Mouse (Mus musculus) CH12F3 (cell line): ENCODE measurements at regions not wholly inside any gene's neighbourhood (a gene's known extent, or its start where the extent isn't known, plus 50 kb on each side); places are given as distances from the start of the nearest gene placed in this dataset.

ENCODE experiments used
- in situ Hi-C: fragments of 300-500 bp; cut with MboI; formaldehyde crosslinking; loops from 2 replicates; pipeline ENCODE4 v1.14.3; 2020; ENCODE audit warnings: low sequenced_read_pairs

DNA sequence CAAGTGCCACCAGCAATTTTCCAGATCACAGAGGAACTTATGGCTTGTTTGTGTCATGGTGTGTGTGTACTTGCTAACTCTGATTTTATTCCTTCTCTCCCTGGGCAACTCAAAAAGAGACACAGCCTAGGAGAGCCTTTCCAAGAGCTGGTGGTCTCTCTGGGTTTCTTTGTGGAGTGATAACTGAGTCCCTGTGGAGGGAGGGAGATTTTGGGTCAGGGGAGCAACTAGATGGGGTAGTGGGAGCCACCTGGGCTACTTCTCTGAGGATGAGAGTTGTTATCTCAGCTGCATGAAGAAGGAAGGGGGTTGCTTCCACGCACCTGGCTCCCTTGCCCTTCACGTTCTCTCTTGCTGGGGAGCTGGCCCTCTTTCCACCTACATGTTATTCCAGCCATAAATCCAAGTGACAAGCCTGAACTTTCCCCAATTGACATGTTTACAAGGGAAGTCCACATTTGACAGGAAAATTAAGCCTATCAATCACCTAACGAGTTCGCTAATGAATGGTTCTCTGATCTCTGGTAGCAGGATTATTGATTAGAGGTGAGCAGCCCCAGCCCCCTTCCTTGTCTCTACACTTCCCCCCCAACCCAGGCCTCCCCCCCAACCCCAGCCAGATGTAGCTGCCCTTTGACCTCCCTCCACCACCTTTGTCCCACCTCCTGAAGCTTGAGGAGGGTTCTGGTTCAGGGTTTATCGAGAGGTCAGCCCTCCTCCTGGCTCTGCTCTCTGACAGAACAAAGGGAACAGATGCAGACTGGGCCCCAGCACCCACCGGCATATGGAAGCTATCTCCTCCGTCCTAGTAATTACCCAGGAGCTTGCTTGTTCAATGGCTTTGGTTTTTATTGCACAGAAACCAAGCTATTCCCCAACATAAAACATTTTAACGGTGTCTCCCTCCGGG is 304.4 kb upstream of the Zfp703 start:
- in situ Hi-C loops: no loop called here

GRCm38 (mm10) chr8:26677584-26678138 is 299.5 kb upstream of the Zfp703 start:
- in situ Hi-C loops: no loop called here

- in situ Hi-C loops: no loop called here
Observed at GRCm38 (mm10) chr8:26680891-26681381, 296.2 kb upstream of the Zfp703 start.

DNA sequence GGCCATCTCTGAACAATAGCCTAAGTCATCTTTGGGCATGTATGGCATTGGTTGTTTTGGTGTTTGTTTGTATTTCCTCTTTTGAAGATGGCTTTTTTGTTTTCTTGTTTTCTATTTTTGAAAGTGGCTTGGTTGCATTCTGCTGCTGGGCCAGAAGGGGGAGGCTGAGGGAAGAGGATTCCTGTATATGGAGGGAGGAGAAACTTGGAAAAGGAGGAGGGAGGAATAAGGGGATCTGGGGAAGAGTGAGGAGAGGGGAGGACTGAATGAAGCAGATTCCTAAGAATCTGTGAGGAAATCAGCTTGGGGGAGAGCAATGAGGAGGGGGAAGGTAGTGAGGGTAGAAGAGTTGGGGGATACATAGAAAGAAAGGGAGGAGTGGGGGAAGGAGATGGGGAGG is 290.0 kb upstream of the Zfp703 start:
- in situ Hi-C loops: no loop called here

GRCm38 (mm10) chr8:26688035-26688434 is 289.1 kb upstream of the Zfp703 start:
- in situ Hi-C loops: no loop called here

- in situ Hi-C loops: no loop called here
Observed at GRCm38 (mm10) chr8:26688745-26689478, 288.2 kb upstream of the Zfp703 start.

DNA sequence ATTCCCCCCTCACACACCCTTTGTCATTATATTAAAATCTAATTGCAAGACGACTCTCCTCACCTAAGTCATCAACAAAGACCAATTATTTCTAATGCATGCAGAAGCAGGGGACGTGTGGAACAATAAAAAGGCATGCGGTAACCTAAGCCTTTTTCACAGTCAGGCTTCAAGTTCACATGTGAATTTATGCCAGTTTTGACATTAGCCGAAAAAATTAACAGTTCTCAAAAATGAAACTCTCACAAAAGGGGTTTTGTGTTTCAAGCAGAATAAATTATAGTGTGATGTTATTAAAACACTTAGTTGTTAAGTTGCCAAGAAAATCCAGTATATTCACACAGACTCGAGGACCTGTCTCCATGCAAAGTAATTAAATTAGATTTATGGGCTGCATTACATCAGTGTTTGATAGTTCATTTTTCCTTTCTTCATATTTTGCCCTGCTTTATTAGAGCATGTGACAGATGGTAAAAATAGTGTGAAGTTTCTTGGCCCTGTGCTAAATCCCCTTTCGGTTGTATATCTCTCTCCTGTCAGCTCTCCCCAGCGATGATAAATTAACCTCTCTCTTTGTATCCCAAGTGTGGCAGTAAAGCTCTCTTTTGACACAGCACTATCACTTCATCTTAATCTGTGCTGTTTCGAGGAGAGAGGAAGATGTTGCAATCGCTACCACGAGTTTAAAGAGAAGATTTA is 287.5 kb upstream of the Zfp703 start:
- in situ Hi-C loops: no loop called here

- in situ Hi-C loops: no loop called here
Observed at GRCm38 (mm10) chr8:26690178-26690735, 286.9 kb upstream of the Zfp703 start.

DNA sequence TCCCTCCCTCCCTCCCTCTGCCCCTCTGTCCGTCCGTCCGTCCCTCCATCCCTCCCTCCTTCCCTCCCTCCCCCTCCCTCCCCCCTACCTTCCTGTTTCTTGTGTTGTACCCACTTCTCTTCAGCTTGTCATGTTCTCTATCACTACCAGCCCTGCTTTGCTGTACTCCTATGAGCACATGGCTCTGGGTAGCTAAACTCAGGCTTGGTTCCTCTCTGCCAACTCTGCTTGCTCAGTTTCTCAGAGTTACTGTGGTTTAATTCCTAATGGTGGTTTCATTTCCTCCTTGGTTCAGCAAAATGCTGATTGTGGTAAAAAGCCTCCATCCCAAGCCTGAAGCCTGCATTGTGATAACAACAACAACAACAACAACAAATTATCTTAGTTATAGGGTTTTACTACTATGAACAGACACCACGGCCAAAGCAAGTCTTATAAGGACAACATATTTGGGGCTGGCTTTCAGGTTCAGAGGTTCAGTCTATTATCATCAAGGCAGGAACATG is 279.5 kb upstream of the Zfp703 start:
- in situ Hi-C loops: no loop called here

GRCm38 (mm10) chr8:26698580-26698979 is 278.5 kb upstream of the Zfp703 start:
- in situ Hi-C loops: no loop called here

- in situ Hi-C loops: no loop called here
Observed at GRCm38 (mm10) chr8:26706048-26706767, 270.9 kb upstream of the Zfp703 start.

DNA sequence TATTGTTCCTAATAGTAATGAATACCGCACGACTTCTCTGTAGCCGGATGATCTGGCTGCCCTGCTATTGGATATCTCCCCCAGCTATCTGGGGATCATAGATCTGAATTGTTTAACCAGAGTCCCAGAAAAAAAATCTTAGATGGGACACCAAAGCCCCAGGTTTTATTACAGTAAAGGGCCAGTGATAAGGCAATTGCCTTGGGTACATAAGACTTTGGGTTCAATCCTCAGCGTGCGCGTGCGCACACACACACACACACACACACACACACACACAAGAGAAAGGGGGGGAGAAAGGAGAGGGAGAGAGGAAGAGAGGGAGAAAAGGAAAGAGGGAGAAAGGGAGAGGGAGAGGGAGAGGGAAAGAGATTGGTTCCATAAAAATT is 270.4 kb upstream of the Zfp703 start:
- in situ Hi-C loops: no loop called here

GRCm38 (mm10) chr8:26713836-26714235 is 263.3 kb upstream of the Zfp703 start:
- in situ Hi-C loops: no loop called here

GRCm38 (mm10) chr8:26714714-26715113 is 262.4 kb upstream of the Zfp703 start:
- in situ Hi-C loops: no loop called here

GRCm38 (mm10) chr8:26718409-26719355 is 258.4 kb upstream of the Zfp703 start:
- in situ Hi-C loops: no loop called here

GRCm38 (mm10) chr8:26722766-26723165 is 254.4 kb upstream of the Zfp703 start:
- in situ Hi-C loops: no loop called here

DNA sequence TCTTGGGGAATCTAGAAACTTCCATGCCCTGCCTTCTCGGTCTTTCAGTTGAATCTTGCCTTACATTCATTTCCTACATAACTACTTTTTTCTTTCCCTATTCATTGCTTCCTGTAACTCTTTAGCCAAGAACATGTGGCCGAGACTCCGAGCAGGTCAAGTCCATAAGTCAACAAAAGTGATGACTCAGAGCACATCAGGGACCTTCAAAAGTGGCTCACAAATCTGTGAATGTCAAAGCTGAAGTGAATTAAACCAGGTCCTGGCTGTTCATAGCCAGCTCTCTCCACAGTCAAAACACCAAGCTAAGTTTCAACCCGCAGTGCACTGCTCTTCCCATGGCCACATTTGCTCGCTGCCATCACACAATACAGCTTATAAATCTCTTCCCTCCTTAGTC is 252.5 kb upstream of the Zfp703 start:
- in situ Hi-C loops: no loop called here

- in situ Hi-C loops: no loop called here
Observed at GRCm38 (mm10) chr8:26725521-26725920, 251.6 kb upstream of the Zfp703 start.

DNA sequence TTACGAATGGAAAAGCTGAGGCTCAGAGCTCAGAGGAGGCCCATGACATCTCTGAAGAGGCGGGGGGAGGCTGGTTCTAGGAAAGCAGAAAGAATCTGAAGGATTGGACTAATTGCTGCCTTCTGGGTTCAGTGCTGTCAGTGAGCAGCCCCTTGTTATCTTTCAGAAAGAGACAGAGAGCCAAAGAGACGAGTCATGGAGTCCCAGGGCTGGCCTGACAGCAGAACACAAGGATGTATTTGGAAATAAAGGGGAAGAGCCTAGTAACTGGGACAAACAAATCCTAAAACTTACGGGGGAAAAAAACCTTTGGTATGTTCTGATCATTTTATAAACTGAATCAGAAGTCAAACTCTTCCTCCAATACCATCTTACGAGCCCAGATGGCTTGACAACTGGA is 247.8 kb upstream of the Zfp703 start:
- in situ Hi-C loops: no loop called here
